In genomic region chr6:135525841-135526327, GRCm38 (mm10) we compare ENCODE assay signal across 8 mouse cellular contexts.
A peak's percentile ranks its signal among the peaks of the same experiment; 100 is the strongest.
DNase-seq lines count a peak whose midpoint lies in the region; ATAC-seq and TF ChIP-seq lines count a peak whose summit lies in the region.

No protein-coding gene starts in this region.

- no peaks in the 10 kb centered on the region for H3K27me3 ChIP-seq in liver, embryonic 12.5 days (replicated peaks)
- H3K27me3 ChIP-seq in hindbrain, embryonic 13.5 days: peaks cover 2% of the 10 kb centered on the region; the same call in 1 of the 2 replicates
- peaks cover 54% of the 10 kb centered on the region for H3K27me3 ChIP-seq in limb, embryonic 12.5 days
- H3K27me3 ChIP-seq in stomach, postnatal 0 days (ENCODE audit: control insufficient read depth, insufficient read depth, low read length): no peaks in the 10 kb centered on the region

- no peak overlapping the region for H3K4me2 ChIP-seq in liver, embryonic 12.5 days
- peak overlapping the region; percentile 18 for H3K4me2 ChIP-seq in hindbrain, embryonic 13.5 days
- H3K4me2 ChIP-seq in limb, embryonic 12.5 days: peak overlapping the region; percentile 22
- H3K4me2 ChIP-seq in stomach, postnatal 0 days (replicated peaks; ENCODE audit: low read depth): no peak overlapping the region

- H3K27ac ChIP-seq in liver, embryonic 12.5 days: no peak overlapping the region
- H3K27ac ChIP-seq in hindbrain, embryonic 13.5 days: no peak overlapping the region
- H3K27ac ChIP-seq in limb, embryonic 12.5 days: no peak overlapping the region
- no peak overlapping the region for H3K27ac ChIP-seq in stomach, postnatal 0 days (replicated peaks)

- H3K9ac ChIP-seq in liver, embryonic 12.5 days: no peak overlapping the region
- no peak overlapping the region for H3K9ac ChIP-seq in hindbrain, embryonic 13.5 days
- no peak overlapping the region for H3K9ac ChIP-seq in limb, embryonic 12.5 days (replicated peaks)
- no peak overlapping the region for H3K9ac ChIP-seq in stomach, postnatal 0 days (ENCODE audit: low read length)

- no peak for TF ChIP-seq EP300 in stomach, postnatal 0 days (optimal IDR thresholded peaks at IDR 0.05)

- no peaks in the 10 kb centered on the region for H3K9me3 ChIP-seq in liver, embryonic 12.5 days (replicated peaks)
- no peaks in the 10 kb centered on the region for H3K9me3 ChIP-seq in hindbrain, embryonic 13.5 days
- no peaks in the 10 kb centered on the region for H3K9me3 ChIP-seq in limb, embryonic 12.5 days
- no peaks in the 10 kb centered on the region for H3K9me3 ChIP-seq in stomach, postnatal 0 days (ENCODE audit: control insufficient read depth, low read length)

- no peak overlapping the region for H3K4me3 ChIP-seq in liver, embryonic 12.5 days
- no peak overlapping the region for H3K4me3 ChIP-seq in hindbrain, embryonic 13.5 days
- H3K4me3 ChIP-seq in limb, embryonic 12.5 days (replicated peaks): no peak overlapping the region
- H3K4me3 ChIP-seq in stomach, postnatal 0 days (ENCODE audit: low read depth, low read length): no peak overlapping the region

- DNase-seq in liver: peak; percentile 30
- peak; percentile 49 for DNase-seq in embryo, embryonic 11 days
- DNase-seq in stomach, postnatal 0 days (ENCODE audit: low spot score): peak; percentile 71
- no peak for DNase-seq in thymus, postnatal 4 days
- DNase-seq in urinary bladder, postnatal 10 days (ENCODE audit: low spot score): no peak

- ATAC-seq in liver, embryonic 12.5 days: no peak
- peak; percentile 91 for ATAC-seq in hindbrain, embryonic 13.5 days (ENCODE audit: low FRiP score)
- peak; percentile 88 for ATAC-seq in limb, embryonic 12.5 days (ENCODE audit: insufficient number of reproducible peaks, insufficient read depth, low FRiP score, low TSS enrichment, low read depth)
- ATAC-seq in stomach, postnatal 0 days (ENCODE audit: low FRiP score, low TSS enrichment): peak; percentile 84

- 47% methylated on average over 5 of the region's 5 CpGs for WGBS in liver, embryonic 12.5 days (ENCODE audit: insufficient replicate concordance)
- 31% methylated on average over 5 of the region's 5 CpGs for WGBS in hindbrain, embryonic 13.5 days
- 17% methylated on average over 5 of the region's 5 CpGs for WGBS in limb, embryonic 12.5 days
- WGBS in stomach, postnatal 0 days: 34% methylated on average over 5 of the region's 5 CpGs

- no peak for TF ChIP-seq CTCF in stomach, postnatal 0 days (IDR thresholded peaks at IDR 0.05; ENCODE audit: low read depth)

- H3K36me3 ChIP-seq in liver, embryonic 12.5 days: no peaks in the 10 kb centered on the region
- H3K36me3 ChIP-seq in hindbrain, embryonic 13.5 days: no peaks in the 10 kb centered on the region
- no peaks in the 10 kb centered on the region for H3K36me3 ChIP-seq in limb, embryonic 12.5 days
- H3K36me3 ChIP-seq in stomach, postnatal 0 days (ENCODE audit: control insufficient read depth, insufficient read depth, low read length): no peaks in the 10 kb centered on the region

- H3K4me1 ChIP-seq in liver, embryonic 12.5 days: no peaks in the 10 kb centered on the region
- H3K4me1 ChIP-seq in hindbrain, embryonic 13.5 days (replicated peaks): peaks cover 16% of the 10 kb centered on the region
- H3K4me1 ChIP-seq in limb, embryonic 12.5 days (replicated peaks): peaks cover 26% of the 10 kb centered on the region
- no peaks in the 10 kb centered on the region for H3K4me1 ChIP-seq in stomach, postnatal 0 days (replicated peaks; ENCODE audit: control insufficient read depth, insufficient read depth)

Comparison
In these comparisons a context has a peak if more than half of its experiments do, and no peak if none do; other contexts are left out.
1. DNase-seq: peak in liver (single experiment), embryo, embryonic 11 days (single experiment) and stomach, postnatal 0 days (single experiment); none in thymus, postnatal 4 days (single experiment) and urinary bladder, postnatal 10 days (single experiment).
2. H3K4me2 ChIP-seq: peak in hindbrain, embryonic 13.5 days (single experiment) and limb, embryonic 12.5 days (single experiment); none in liver, embryonic 12.5 days (single experiment) and stomach, postnatal 0 days (single experiment).